Mouse (Mus musculus): ENCODE measurements around the gene Gm29276. TPM values are rescaled to one million over a fixed set of nuclear protein-coding genes. Genes with fewer than 3 reads are reported as not detected.
"Not testable (repeated sequence)": the region's sequence is repeated elsewhere in the genome, so short reads cannot be mapped to it uniquely, and the experiment has no call there.

The Gm29276 gene
- not detected in 2 replicates for polyA plus RNA-seq (2015; fragmentation: Nextera tagmentation; extraction: Ambion mirVana)

- H3K4me2 ChIP-seq (ENCODE audit: low read depth, low read length); H3K36me3 ChIP-seq (ENCODE audit: control insufficient read depth, insufficient read depth); H3K9ac ChIP-seq (ENCODE audit: low read depth, low read length); H3K27ac ChIP-seq (ENCODE audit: low read length); H3K4me3 ChIP-seq (ENCODE audit: low read depth, low read length); H3K4me1 ChIP-seq (ENCODE audit: control insufficient read depth, low read depth, low read length); H3K9me3 ChIP-seq (replicated peaks; ENCODE audit: control insufficient read depth, low read length); ATAC-seq (ENCODE audit: low read depth); H3K27me3 ChIP-seq (ENCODE audit: control insufficient read depth, insufficient read depth, low read depth, low read length): not testable (repeated sequence)
- WGBS (ENCODE audit: insufficient replicate concordance), result no CpG with 5 or more reads among the region's 7 CpGs
These were observed at the start of gene Gm29276 for GRCm38 (mm10) chrY:42582150-42582549. Gm29276 (minus strand) TSS chrY:42582250.

All from liver, embryonic 16.5 days (tissue).